Mouse (Mus musculus) heart, postnatal 14 days (tissue): ENCODE data around the gene Slc25a28. TPM values are rescaled to one million over a fixed set of nuclear protein-coding genes. Genes with fewer than 3 reads are reported as not detected.

Experiments used
- DNase-seq, 2 experiments: peaks; one replicate each; pipeline ENCODE4 v3.0.0; 2021 to 2022
- intact Hi-C: fragments of 180-260 bp; cut with DNase I; formaldehyde crosslinking; loops from one replicate; pipeline ENCODE4 v1.15.1; 2025
- long read RNA-seq, 2 experiments: library from polyadenylated mRNA; stranded (forward); transcript quantifications; one replicate each; pipeline ENCODE4 v2.0.0; 2021
- total RNA-seq, 2 experiments: library from RNA; stranded (reverse); gene quantifications; 2 replicates each; pipeline ENCODE4 v1.2.3; 2021

The Slc25a28 gene
- 10 to 100 TPM; 21.6 to 25.4 TPM for total RNA-seq
- long read RNA-seq, experiment 1, transcript Slc25a28-201 (4 exons, 1,535 nt), result major isoform, 22 of 29 reads
- long read RNA-seq, experiment 1, partial matches to known transcripts, result 2 of 29 reads
- long read RNA-seq, experiment 1, other reads (novel, unspliced or antisense), result 4 of 29 reads
- long read RNA-seq, experiment 2, transcript Slc25a28-201 (4 exons, 1,535 nt), result major isoform, 27 of 36 reads
- long read RNA-seq, experiment 2, partial matches to known transcripts, result 0 of 36 reads
- long read RNA-seq, experiment 2, other reads (novel, unspliced or antisense), result 7 of 36 reads

- peak; percentile 94 to 97 for DNase-seq
- intact Hi-C loops, result loop anchor here (2.0 kb wide), 1 partner anchor 14 kb away; the partner anchor contains the start of gene Entpd7
Measured at GRCm38 (mm10) chr19:43674730-43675524, at the start of gene Slc25a28. TSS of gene Slc25a28 (minus strand) at chr19:43674881.

DNA sequence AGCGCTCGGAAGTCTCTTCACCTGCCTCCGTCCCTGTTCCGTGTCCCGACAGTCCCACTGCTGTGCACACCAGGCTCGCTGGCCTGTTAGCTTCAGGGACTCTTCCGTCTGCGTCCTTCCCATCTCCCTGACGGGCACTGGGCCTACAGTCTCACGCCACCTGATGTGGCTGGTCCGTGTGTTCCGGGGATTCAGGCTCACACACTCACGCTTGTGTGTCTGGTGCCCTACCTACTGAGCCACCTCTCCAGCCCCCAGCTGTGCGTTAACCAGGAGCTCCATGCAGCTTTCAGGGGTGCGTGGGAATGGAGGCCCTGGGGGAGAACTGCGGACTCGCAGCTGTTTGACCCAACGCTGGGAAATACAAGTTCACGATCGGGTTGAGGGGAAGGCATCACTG lies 49.5 kb upstream of the Slc25a28 start:
- DNase-seq, result no peak
- intact Hi-C loops, result no loop called here

- DNase-seq, result no peak
Measured at GRCm38 (mm10) chr19:43723501-43723900, 48.8 kb upstream of the Slc25a28 start.

GRCm38 (mm10) chr19:43722891-43723290 lies 48.2 kb upstream of the Slc25a28 start:
- intact Hi-C loops, result no loop called here
- DNase-seq, result no peak

More at GRCm38 (mm10) chr19:43723501-43723900, 48.8 kb upstream of the Slc25a28 start:
- intact Hi-C loops, result no loop called here

DNA sequence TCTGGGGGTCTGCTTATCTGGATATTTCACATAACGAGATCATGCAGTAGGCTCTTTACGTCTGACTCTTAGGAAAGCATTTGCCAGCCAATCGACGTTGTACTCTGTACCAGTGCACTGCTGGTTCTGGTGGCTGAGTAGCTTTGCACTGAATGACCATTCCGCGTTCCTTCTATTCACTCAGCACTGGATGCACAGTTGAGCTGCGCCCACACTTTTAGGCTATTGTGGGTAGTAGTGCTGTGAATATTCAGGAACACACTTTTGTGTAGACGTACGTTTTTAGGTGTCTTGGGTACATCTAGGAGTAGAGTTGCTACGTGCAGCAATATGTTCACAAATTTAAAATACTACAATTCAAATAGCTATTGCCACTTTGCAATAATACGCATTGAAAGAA lies 45.4 kb upstream of the Slc25a28 start:
- intact Hi-C loops, result no loop called here
- no peak for DNase-seq

- intact Hi-C loops, result no loop called here
- no peak for DNase-seq
Measured at GRCm38 (mm10) chr19:43711971-43712370, 37.3 kb upstream of the Slc25a28 start.

DNA sequence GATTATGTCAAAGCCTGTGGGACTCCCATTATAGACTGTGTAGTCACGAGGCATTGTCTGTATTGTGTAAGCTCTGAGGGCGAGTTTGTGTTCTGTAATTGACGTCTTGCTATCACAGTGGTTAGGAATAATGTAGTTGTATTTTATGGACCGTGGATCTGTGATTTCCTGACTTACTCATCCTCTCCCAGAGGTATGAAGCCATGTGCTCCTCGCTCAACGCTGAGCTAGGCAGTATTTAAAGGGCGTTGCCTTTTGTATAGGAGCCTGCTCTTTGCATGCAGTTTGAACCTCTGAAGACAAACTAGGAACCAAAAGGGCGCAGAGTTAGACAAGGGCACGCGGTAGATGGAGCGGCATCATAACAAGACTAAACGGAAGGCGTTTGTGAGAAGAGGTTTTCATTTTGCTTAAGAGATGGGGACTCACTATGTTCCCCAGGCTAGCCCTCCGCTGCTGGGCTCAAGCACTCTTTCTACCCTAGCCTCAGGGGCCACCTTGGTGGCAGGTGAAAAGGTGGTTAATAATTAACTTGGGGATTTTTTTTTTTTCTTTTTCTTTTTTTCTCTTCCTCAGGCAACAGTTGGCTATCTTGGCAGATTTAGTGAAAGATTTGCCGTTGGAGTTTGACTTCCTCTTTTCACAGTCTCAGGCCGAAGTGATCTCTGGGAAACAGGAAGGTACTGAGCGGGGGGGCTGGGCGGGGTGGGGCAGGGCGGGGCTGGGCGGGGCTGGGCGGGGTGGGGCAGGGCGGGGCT lies 36.7 kb upstream of the Slc25a28 start:
- intact Hi-C loops, result no loop called here
- DNase-seq, result no peak

DNA sequence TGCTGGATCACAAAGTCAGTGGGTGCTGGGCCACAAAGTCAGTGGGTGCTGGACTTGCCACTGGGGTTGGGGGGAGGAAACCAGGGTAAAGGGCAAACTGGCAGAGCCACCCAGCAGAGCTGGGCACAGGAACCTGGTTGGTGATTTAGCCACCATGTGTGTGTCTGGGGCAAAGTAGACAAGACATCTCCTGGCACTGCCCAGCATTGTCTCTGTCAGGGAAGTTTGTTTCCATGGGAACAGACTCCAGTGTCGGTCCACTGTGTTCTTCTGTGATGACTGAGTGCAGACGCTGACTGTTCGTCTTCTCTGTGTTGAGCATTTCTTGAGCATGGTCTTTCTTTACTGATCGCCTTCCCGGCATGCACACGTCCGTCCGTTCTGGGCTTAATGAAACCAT lies 34.6 kb upstream of the Slc25a28 start:
- intact Hi-C loops, result no loop called here
- DNase-seq, result no peak

DNA sequence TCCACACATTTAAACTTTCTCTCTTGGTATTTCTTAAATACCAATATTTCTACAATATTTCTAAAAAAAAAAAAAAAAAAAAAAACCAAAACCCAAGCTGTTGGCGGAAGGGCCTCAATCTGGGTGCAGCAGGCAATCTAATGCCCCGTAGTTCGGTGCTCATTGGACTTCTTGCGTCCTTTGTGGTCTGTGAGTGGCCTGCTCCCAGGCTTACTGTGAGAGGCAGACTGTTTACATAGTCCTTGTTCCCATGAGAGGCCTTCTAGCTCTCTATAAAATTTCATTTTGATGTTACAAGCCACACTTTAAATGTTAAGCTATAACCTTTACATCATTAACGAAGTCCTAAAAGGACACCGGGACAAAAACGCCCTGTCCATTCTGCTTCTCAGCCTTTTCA lies 33.5 kb upstream of the Slc25a28 start:
- intact Hi-C loops, result no loop called here

DNA sequence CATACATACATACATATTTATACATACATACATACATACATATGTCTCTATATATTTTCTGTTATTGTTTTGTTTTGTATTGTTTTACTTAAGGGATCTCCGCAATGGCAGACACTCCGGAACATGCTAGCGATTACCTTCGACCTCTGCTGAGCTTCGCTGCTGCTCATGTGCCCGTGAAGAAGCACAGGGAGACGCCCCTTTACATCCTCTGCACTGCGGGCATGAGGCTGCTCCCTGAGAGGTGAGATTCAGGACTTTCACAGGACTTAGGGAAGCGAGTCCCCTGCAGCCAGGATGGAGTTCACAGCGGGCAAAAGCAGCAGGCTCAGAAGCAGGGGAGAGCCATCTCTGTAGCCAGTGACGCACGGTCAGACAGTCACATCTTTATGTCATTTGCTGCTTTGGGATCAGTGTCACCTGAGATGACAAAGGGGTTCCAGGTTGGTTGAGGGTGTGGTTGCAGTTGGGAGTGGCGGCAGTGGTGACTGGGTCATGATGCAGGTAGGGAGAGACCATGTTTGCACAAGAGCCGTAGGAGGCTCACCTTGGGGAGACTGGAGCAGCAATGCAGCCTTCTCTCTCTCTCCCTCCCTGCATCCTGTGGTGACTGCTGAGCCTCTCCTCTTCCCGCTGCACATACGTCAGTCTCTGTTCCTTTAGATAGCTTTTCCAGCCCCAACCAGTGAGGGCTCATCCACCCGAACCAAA lies 30.3 kb upstream of the Slc25a28 start:
- DNase-seq, result no peak
- intact Hi-C loops, result no loop called here

More for the DNA sequence above, 33.5 kb upstream of the Slc25a28 start:
- no peak for DNase-seq

DNA sequence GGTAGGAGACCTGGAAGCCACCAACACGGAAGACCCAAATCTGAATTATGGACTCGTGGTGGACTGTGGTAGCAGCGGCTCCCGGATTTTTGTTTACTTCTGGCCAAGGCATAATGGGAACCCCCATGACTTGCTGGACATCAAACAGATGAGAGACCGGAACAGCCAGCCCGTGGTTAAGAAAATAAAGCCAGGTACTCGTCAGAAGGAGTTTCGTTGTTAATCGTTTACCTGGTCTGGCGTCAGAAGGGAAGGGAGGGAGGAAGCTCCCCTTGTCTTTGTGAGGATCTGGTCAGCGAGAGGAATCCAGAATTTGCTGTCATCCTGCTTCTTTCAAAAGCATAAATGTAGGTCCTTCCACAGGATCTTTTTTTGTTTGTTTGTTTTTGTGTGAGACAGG lies 29.5 kb upstream of the Slc25a28 start:
- intact Hi-C loops, result no loop called here
- DNase-seq, result no peak

DNA sequence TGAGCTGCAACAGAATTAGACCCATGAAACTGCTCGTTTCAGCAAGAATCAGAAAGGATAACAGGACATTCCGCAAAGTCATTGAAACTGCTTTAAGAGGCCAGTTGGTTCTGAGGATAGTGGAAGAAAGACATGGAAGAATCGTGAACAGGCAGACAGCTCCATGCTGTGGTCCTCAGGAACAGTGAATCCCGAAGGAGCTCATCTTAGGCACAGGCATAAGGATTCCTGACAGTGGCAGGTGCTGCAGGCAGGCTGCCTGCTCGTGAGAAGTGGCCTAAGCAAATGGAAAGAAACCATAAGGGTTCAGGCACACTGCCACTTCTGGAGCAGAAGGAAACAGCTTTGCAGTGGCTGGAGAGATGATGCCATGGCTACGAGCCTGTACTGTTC lies 25.1 kb upstream of the Slc25a28 start:
- intact Hi-C loops, result no loop called here
- no peak for DNase-seq

DNA sequence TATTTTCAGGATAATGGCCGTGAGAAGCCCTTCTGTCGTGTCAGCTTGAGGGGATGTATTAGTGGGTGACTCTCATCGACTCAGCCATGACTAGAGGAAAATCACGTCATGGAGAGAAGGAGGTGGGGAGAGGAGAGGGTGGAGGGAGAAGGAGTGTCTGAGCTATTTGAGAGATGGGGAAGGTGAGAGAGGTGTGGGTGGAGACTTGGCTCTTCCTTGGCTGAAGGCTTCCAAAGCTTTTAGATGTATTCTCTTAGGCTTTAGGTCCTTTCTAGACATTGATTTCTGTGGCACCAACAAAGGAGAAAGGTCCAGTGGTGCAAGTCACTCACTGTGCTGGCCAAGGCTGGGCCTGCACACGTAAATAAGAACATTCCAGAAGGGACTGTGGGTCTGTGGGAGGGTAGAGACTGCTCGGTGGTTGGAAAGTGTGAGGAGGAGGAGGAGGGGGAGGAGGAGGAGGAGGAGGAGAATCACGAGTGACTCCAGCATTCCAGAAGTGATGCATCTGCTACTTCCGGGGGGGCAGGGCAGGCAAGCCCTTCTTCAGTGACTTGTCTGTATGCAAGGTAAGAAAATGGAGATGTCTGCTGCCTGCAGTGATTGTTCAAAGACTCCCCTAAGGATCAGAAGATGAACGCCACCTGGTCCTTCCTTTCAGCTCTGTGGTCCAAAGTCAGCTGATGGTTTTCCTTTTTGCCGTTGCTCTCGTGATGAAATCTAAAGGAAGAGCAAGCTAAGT lies 24.5 kb upstream of the Slc25a28 start:
- DNase-seq, result no peak
- intact Hi-C loops, result no loop called here

DNA sequence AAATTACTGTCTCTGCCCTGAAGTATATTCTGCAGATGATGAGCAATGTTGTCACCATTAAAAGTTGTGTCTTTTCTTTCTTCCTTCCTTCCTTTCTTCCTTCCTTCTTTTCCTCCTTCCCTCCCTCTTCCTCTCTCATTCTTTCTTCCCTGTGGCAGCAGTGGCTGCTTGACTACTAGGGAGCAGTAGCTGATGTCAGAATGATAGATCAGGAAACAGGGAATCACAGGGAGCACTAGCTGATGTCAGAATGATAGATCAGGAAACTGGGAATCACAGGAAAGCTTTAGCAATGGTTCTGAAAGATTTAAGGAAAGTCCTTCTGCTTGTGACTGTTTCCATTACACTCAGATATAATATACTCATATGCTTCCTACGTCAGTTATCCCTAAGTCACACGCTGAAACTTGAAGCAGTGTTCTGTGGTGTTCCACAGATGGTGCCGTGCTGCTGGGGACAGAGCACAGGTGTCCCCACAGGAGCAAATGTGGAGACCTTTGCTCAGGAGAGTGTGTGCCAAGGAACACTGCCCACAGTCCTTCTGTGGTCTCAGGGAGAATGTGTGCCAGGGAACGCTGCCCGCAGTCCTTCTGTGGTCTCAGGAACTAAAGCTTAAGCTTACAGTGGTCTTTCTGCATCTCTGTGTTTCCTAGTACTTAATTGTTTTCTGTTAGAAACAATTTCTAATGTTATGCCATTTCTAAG lies 23.1 kb upstream of the Slc25a28 start:
- no peak for DNase-seq
- intact Hi-C loops, result no loop called here

- intact Hi-C loops, result no loop called here
Measured at GRCm38 (mm10) chr19:43695514-43695964, 20.9 kb upstream of the Slc25a28 start.

GRCm38 (mm10) chr19:43692815-43693214 lies 18.1 kb upstream of the Slc25a28 start:
- DNase-seq, result no peak
- intact Hi-C loops, result loop anchor here (5.0 kb wide), 1 partner anchor 59 kb away; the partner anchor contains the start of genes Cox15 and Cutc

More at GRCm38 (mm10) chr19:43695514-43695964, 20.9 kb upstream of the Slc25a28 start:
- DNase-seq, result no peak

DNA sequence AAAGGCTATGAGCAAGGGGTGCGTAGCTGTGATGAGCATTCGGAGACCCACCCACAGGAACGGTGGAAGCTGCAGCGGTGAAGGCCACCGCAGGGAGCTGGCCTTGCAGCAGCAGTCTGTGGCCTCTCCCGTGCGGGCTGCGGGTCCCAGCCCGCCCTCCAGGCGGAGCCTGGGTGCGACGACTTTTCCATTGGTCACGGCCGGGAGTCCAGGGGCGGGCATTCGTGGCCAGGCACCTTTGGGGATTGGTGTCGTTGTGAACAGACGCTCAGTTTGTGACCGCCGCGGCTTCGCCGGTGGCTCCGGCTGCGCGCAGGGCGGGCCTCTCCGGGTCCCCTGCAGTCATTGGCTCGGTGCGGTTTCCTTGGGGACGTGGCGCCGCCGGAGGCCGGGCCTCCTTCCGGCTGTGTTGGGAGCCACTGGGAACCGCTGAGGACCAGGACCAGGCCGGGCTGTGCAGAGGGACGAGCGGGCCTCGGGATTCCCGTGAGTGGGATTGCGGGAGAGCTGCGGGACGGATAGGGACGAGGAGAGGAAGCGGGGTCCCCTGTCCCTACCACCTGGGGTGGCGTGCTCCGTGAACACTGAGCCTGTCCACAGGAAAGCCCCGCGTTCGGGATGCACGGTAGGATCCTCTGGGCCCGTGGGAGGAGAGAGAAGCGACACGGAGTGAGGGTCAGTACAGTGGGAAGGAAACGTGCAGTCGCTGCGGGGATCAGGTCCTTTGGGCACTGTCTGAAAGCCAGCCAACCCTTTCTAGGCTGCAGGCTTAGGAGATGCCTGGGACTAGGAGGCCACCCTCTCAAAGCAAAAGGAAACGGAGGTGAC lies 15.0 kb upstream of the Slc25a28 start, which contains the start of gene Entpd7:
Gene Entpd7, plus strand, starts transcription at position 254 of the 828 bp plus-strand sequence.
- intact Hi-C loops, result loop anchor here (2.0 to 5.0 kb wide), 2 partner anchors 15 to 63 kb away; partner anchors contain the start of genes Cox15, Cutc and Slc25a28
- DNase-seq, result peak; percentile 97

GRCm38 (mm10) chr19:43681541-43681940 lies 6.9 kb upstream of the Slc25a28 start:
- intact Hi-C loops, result no loop called here
- DNase-seq, result no peak
